Mouse (Mus musculus): ENCODE data around the gene Xrn2. TPM values are rescaled to one million over a fixed set of nuclear protein-coding genes. Genes with fewer than 3 reads are reported as not detected.

The Xrn2 gene
- 3.5 and 6.3 TPM in 2 replicates for polyA plus RNA-seq (2012; rRNA removed; ENCODE audit: low replicate concordance)

DNA sequence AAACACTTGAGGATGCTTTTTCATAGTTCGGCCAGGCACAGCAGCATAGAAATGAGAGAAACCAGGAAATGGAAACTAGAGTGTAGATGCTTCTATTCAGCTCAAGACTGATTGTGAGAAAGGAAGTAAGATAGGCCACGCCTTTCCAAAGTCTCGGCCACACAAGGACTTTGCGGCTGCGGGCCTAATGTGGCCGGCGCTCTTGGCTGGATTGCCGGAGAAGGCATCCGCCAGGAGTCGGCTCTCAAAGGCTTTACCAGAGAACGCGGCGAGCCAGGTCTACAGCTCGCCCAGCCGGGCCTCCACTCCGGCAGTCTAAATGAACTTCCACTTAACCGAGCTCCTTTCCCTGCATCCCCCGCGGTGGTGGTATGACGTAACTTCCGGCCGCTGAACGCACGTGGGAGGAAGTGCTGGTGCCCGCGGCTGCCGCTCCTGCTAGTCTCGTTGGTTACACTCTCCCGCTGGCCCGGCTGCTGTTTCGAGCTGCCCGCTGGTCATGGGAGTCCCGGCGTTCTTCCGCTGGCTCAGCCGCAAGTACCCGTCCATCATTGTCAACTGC lies at the start of gene Xrn2:
Gene Xrn2, plus strand, starts transcription at position 374 of the 562 bp plus-strand sequence.

DNA sequence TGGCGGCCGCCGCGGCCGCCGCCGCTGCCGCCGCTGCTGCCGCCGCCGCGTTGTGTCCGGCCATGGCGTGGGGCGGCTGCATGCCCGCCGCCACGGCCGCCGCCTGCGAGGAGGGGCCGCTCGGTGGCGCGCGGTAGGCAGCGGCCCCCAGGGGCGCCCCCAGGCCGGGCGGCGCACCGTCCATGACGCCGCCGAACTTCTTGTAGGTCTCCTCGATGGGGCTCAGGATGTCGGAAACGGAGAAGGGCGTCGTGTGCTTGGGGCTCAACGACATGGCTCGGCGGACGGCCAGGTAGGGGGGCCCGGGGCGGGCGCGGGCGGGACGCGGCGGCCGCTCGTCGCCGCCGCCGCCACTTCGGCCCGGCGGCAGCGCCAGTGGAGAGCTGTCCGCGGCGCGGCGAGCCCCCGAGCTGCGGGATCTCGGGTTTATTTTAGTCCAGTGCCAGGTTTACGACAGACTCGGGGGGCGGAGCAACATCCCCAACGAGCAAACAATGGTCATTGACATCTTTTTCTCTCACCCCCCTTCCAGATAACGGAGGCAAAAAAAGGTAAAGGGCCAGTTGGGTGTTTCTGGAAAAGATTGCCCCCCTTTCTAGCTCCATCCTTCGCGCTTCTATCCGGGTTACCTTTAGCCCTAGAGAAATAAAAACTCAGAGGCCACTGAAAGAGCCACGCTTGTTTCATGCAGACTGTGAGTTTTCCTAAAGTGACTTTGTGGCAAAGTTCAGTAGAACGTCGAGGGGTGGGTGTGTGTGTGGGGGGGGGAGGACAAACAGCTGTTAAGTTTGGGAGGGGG lies 72.5 kb downstream of the Xrn2 start, which contains the start of gene Nkx2-4:
Gene Nkx2-4, minus strand, starts transcription at position 374 of the 799 bp plus-strand sequence.

Other genes starting within 250 kb of the Xrn2 start
- 0.08 and 0.22 TPM in 2 replicates for gene Kiz, start 157.1 kb upstream of the Xrn2 start, polyA plus RNA-seq (2012; rRNA removed; ENCODE audit: low replicate concordance)
- not detected in 2 replicates for gene Nkx2-4, start 72.4 kb downstream of the Xrn2 start, polyA plus RNA-seq (2012; rRNA removed; ENCODE audit: low replicate concordance)
- 2.0 and 6.8 TPM in 2 replicates for gene Nkx2-2, start 181.2 kb downstream of the Xrn2 start, polyA plus RNA-seq (2012; rRNA removed; ENCODE audit: low replicate concordance)

All from duodenum, adult 2 months (tissue).